ENCODE assay signal across 8 mouse cellular contexts in genomic region chr19:56939826-56940225, GRCm38 (mm10).
DNase-seq lines count a peak whose midpoint lies in the region; ATAC-seq and TF ChIP-seq lines count a peak whose summit lies in the region.

No protein-coding gene starts in this region.

- no peak for DNase-seq in embryonic facial prominence, embryonic 10.5 days (ENCODE audit: low spot score)
- DNase-seq in fat pad, adult 2 months (ENCODE audit: extremely low read depth, low read depth, low spot score), result peak; percentile 64
- no peak for DNase-seq in liver, postnatal 0 days

- no peak for TF ChIP-seq EP300 in liver, postnatal 0 days (IDR thresholded peaks at IDR 0.05; ENCODE audit: low read depth)

- H3ac ChIP-seq in C2C12 (ENCODE audit: control insufficient read depth, insufficient read length, low read depth), result no peak overlapping the region

- 67% methylated on average over 9 of the region's 9 CpGs for WGBS in embryonic facial prominence, embryonic 15.5 days
- 81% methylated on average over 9 of the region's 9 CpGs for WGBS in embryonic facial prominence, embryonic 10.5 days
- 69% methylated on average over 9 of the region's 9 CpGs for WGBS in kidney, embryonic 14.5 days
- 71% methylated on average over 9 of the region's 9 CpGs for WGBS in liver, postnatal 0 days (ENCODE audit: insufficient replicate concordance)

- peaks cover 11% of the 10 kb centered on the region; the same call in 1 of the 2 replicates for H3K4me1 ChIP-seq in embryonic facial prominence, embryonic 15.5 days
- H3K4me1 ChIP-seq in embryonic facial prominence, embryonic 10.5 days, result peaks cover 14% of the 10 kb centered on the region
- H3K4me1 ChIP-seq in kidney, embryonic 14.5 days (ENCODE audit: control insufficient read depth, insufficient read depth, low read length), result no peaks in the 10 kb centered on the region
- no peaks in the 10 kb centered on the region for H3K4me1 ChIP-seq in liver, postnatal 0 days (ENCODE audit: insufficient read depth)

- H3K9me3 ChIP-seq in embryonic facial prominence, embryonic 15.5 days (replicated peaks), result no peaks in the 10 kb centered on the region
- H3K9me3 ChIP-seq in embryonic facial prominence, embryonic 10.5 days, result 0 out of 2 replicates have a peak, but pooled peaks cover 3% of the 10 kb centered on the region
- H3K9me3 ChIP-seq in kidney, embryonic 14.5 days (ENCODE audit: control insufficient read depth, low read length), result no peaks in the 10 kb centered on the region
- no peaks in the 10 kb centered on the region for H3K9me3 ChIP-seq in liver, postnatal 0 days (ENCODE audit: low read length)

- no peak overlapping the region for H3K4me2 ChIP-seq in embryonic facial prominence, embryonic 15.5 days (replicated peaks)
- H3K4me2 ChIP-seq in kidney, embryonic 14.5 days (replicated peaks; ENCODE audit: low read depth, low read length), result no peak overlapping the region
- H3K4me2 ChIP-seq in liver, postnatal 0 days (ENCODE audit: low read depth, low read length), result no peak overlapping the region

- H3K36me3 ChIP-seq in embryonic facial prominence, embryonic 15.5 days, result peaks cover 4% of the 10 kb centered on the region; the same call in 1 of the 2 replicates
- H3K36me3 ChIP-seq in embryonic facial prominence, embryonic 10.5 days (replicated peaks), result no peaks in the 10 kb centered on the region
- H3K36me3 ChIP-seq in C2C12 (ENCODE audit: control insufficient read depth, insufficient read depth), result peaks cover 3% of the 10 kb centered on the region
- H3K36me3 ChIP-seq in kidney, embryonic 14.5 days (ENCODE audit: control insufficient read depth, insufficient read depth, low read length), result 0 out of 2 replicates have a peak, but pooled peaks cover 2% of the 10 kb centered on the region
- no peaks in the 10 kb centered on the region for H3K36me3 ChIP-seq in liver, postnatal 0 days (replicated peaks; ENCODE audit: insufficient read depth, low read length)

- H3K27me3 ChIP-seq in embryonic facial prominence, embryonic 15.5 days, result no peaks in the 10 kb centered on the region
- no peaks in the 10 kb centered on the region for H3K27me3 ChIP-seq in embryonic facial prominence, embryonic 10.5 days (replicated peaks; ENCODE audit: low read depth, poor library complexity, severe bottlenecking)
- no peaks in the 10 kb centered on the region for H3K27me3 ChIP-seq in C2C12 (ENCODE audit: control insufficient read depth, insufficient read depth, insufficient read length)
- no peaks in the 10 kb centered on the region for H3K27me3 ChIP-seq in kidney, embryonic 14.5 days (ENCODE audit: control insufficient read depth, insufficient read depth, low read length)
- no peaks in the 10 kb centered on the region for H3K27me3 ChIP-seq in liver, postnatal 0 days (ENCODE audit: insufficient read depth, low read length)

- TF ChIP-seq CTCF in C2C12 (IDR thresholded peaks at IDR 0.05; ENCODE audit: control insufficient read depth, insufficient read depth, insufficient read length), result no peak
- TF ChIP-seq CTCF in liver, postnatal 0 days (IDR thresholded peaks at IDR 0.05; ENCODE audit: low read depth), result no peak

- 0 out of 2 replicates have a peak overlapping the region, but pooled peaks have one; percentile 17 for H3K27ac ChIP-seq in embryonic facial prominence, embryonic 15.5 days (replicated peaks)
- H3K27ac ChIP-seq in embryonic facial prominence, embryonic 10.5 days (replicated peaks), result no peak overlapping the region
- no peak overlapping the region for H3K27ac ChIP-seq in kidney, embryonic 14.5 days (ENCODE audit: low read depth, low read length)
- no peak overlapping the region for H3K27ac ChIP-seq in liver, postnatal 0 days (ENCODE audit: low read depth)

- ATAC-seq in embryonic facial prominence, embryonic 15.5 days (ENCODE audit: insufficient number of reproducible peaks, low FRiP score, low TSS enrichment, low read depth), result no peak; the same call in 1 of the 2 replicates
- 0 out of 2 replicates have a peak, but pooled peaks have one; percentile 34 for ATAC-seq in kidney, embryonic 14.5 days (ENCODE audit: low FRiP score, low TSS enrichment)
- no peak for ATAC-seq in liver, postnatal 0 days
- ATAC-seq in megakaryocyte-erythroid progenitor cell, adult 5-6 weeks (replicated peaks; ENCODE audit: low FRiP score, low TSS enrichment, poor library complexity, severe bottlenecking), result no peak
- no peak for ATAC-seq in activated CD4-positive, CD25-positive, alpha-beta regulatory T cell, adult 4 months

- H3K9ac ChIP-seq in embryonic facial prominence, embryonic 15.5 days, result no peak overlapping the region
- no peak overlapping the region for H3K9ac ChIP-seq in kidney, embryonic 14.5 days (ENCODE audit: low read depth, low read length)
- H3K9ac ChIP-seq in liver, postnatal 0 days (replicated peaks), result no peak overlapping the region

- no peaks in the 10 kb centered on the region for H3K79me3 ChIP-seq in C2C12 (ENCODE audit: low read depth)

- no peaks in the 10 kb centered on the region for H3K79me2 ChIP-seq in C2C12 (ENCODE audit: control insufficient read depth, insufficient read depth)

- no peak overlapping the region for H3K4me3 ChIP-seq in embryonic facial prominence, embryonic 15.5 days (replicated peaks)
- H3K4me3 ChIP-seq in embryonic facial prominence, embryonic 10.5 days, result no peak overlapping the region
- no peak overlapping the region for H3K4me3 ChIP-seq in C2C12 (ENCODE audit: insufficient read depth, poor library complexity, severe bottlenecking)
- no peak overlapping the region for H3K4me3 ChIP-seq in kidney, embryonic 14.5 days (ENCODE audit: low read length)
- no peak overlapping the region for H3K4me3 ChIP-seq in liver, postnatal 0 days (ENCODE audit: low read depth, low read length)

TF ChIP-seq in C2C12, 6 proteins besides CTCF, POLR2A, EP300 and RAD21:
- peak; percentile 98 for TF ChIP-seq MYOD1 (IDR thresholded peaks at IDR 0.05; ENCODE audit: control insufficient read depth, insufficient read length, low read depth)
- TF ChIP-seq USF1 (IDR thresholded peaks at IDR 0.05; ENCODE audit: low read depth), result peak; percentile 5
- TF ChIP-seq MYOG (IDR thresholded peaks at IDR 0.05; ENCODE audit: control insufficient read depth, extremely low read depth, insufficient read length), result no peak
